Mouse (Mus musculus): ENCODE results near the gene Nav2.

The Nav2 gene

GRCm38 (mm10) chr7:49025991-49026390 is 117.5 kb downstream of the Nav2 start:
- in situ Hi-C loops (cut with MboI; ENCODE audit: low pct_unique_long_range_greater_than_20kb in 1 of 2, low sequenced_read_pairs in 2 of 2, unreplicated experiment in 1 of 2) = no loop called here

GRCm38 (mm10) chr7:49026466-49026865 is 118.0 kb downstream of the Nav2 start:
- in situ Hi-C loops (cut with MboI; ENCODE audit: low pct_unique_long_range_greater_than_20kb in 1 of 2, low sequenced_read_pairs in 2 of 2, unreplicated experiment in 1 of 2) = no loop called here

- in situ Hi-C loops (cut with MboI; ENCODE audit: low pct_unique_long_range_greater_than_20kb in 1 of 2, low sequenced_read_pairs in 2 of 2, unreplicated experiment in 1 of 2) = no loop called here
These were observed 120.9 kb downstream of the Nav2 start for GRCm38 (mm10) chr7:49029282-49030012.

GRCm38 (mm10) chr7:49032216-49032615 is 123.7 kb downstream of the Nav2 start:
- in situ Hi-C loops (cut with MboI; ENCODE audit: low pct_unique_long_range_greater_than_20kb in 1 of 2, low sequenced_read_pairs in 2 of 2, unreplicated experiment in 1 of 2) = no loop called here

- in situ Hi-C loops (cut with MboI; ENCODE audit: low pct_unique_long_range_greater_than_20kb in 1 of 2, low sequenced_read_pairs in 2 of 2, unreplicated experiment in 1 of 2) = no loop called here
These were observed 125.7 kb downstream of the Nav2 start for GRCm38 (mm10) chr7:49034253-49034652.

GRCm38 (mm10) chr7:49040163-49040562 is 131.6 kb downstream of the Nav2 start:
- in situ Hi-C loops (cut with MboI; ENCODE audit: low pct_unique_long_range_greater_than_20kb in 1 of 2, low sequenced_read_pairs in 2 of 2, unreplicated experiment in 1 of 2) = no loop called here

GRCm38 (mm10) chr7:49041334-49042070 is 133.0 kb downstream of the Nav2 start:
- in situ Hi-C loops (cut with MboI; ENCODE audit: low pct_unique_long_range_greater_than_20kb in 1 of 2, low sequenced_read_pairs in 2 of 2, unreplicated experiment in 1 of 2) = no loop called here

GRCm38 (mm10) chr7:49045499-49046346 is 137.2 kb downstream of the Nav2 start:
- in situ Hi-C loops (cut with MboI; ENCODE audit: low pct_unique_long_range_greater_than_20kb in 1 of 2, low sequenced_read_pairs in 2 of 2, unreplicated experiment in 1 of 2) = no loop called here

- in situ Hi-C loops (cut with MboI; ENCODE audit: low pct_unique_long_range_greater_than_20kb in 1 of 2, low sequenced_read_pairs in 2 of 2, unreplicated experiment in 1 of 2) = no loop called here
These were observed 138.0 kb downstream of the Nav2 start for GRCm38 (mm10) chr7:49046347-49046989.

- in situ Hi-C loops (cut with MboI; ENCODE audit: low pct_unique_long_range_greater_than_20kb in 1 of 2, low sequenced_read_pairs in 2 of 2, unreplicated experiment in 1 of 2) = no loop called here
These were observed 138.8 kb downstream of the Nav2 start for GRCm38 (mm10) chr7:49047336-49047735.

GRCm38 (mm10) chr7:49052871-49053618 is 144.5 kb downstream of the Nav2 start:
- in situ Hi-C loops (cut with MboI; ENCODE audit: low pct_unique_long_range_greater_than_20kb in 1 of 2, low sequenced_read_pairs in 2 of 2, unreplicated experiment in 1 of 2) = no loop called here

- in situ Hi-C loops (cut with MboI; ENCODE audit: low pct_unique_long_range_greater_than_20kb in 1 of 2, low sequenced_read_pairs in 2 of 2, unreplicated experiment in 1 of 2) = no loop called here
These were observed 146.8 kb downstream of the Nav2 start for GRCm38 (mm10) chr7:49055273-49055672.

- in situ Hi-C loops (cut with MboI; ENCODE audit: low pct_unique_long_range_greater_than_20kb in 1 of 2, low sequenced_read_pairs in 2 of 2, unreplicated experiment in 1 of 2) = no loop called here
These were observed 149.9 kb downstream of the Nav2 start for GRCm38 (mm10) chr7:49058304-49059012.

GRCm38 (mm10) chr7:49064792-49065521 is 156.4 kb downstream of the Nav2 start:
- in situ Hi-C loops (cut with MboI; ENCODE audit: low pct_unique_long_range_greater_than_20kb in 1 of 2, low sequenced_read_pairs in 2 of 2, unreplicated experiment in 1 of 2) = no loop called here

- in situ Hi-C loops (cut with MboI; ENCODE audit: low pct_unique_long_range_greater_than_20kb in 1 of 2, low sequenced_read_pairs in 2 of 2, unreplicated experiment in 1 of 2) = no loop called here
These were observed 157.3 kb downstream of the Nav2 start for GRCm38 (mm10) chr7:49065621-49066475.

- in situ Hi-C loops (cut with MboI; ENCODE audit: low pct_unique_long_range_greater_than_20kb in 1 of 2, low sequenced_read_pairs in 2 of 2, unreplicated experiment in 1 of 2) = no loop called here
These were observed 158.3 kb downstream of the Nav2 start for GRCm38 (mm10) chr7:49066828-49067227.

All from mouse embryonic stem cell (cell line).